Mouse (Mus musculus) embryo, embryonic 11 days (tissue): ENCODE measurements at regions not wholly inside any gene's neighbourhood (a gene's known extent, or its start where the extent isn't known, plus 50 kb on each side); places are given as distances from the start of the nearest gene placed in this dataset.
"Not testable (repeated sequence)": the region's sequence is repeated elsewhere in the genome, so short reads cannot be mapped to it uniquely, and the experiment has no call there.

Experiments
- DNase-seq: peaks from one replicate; pipeline ENCODE4 v3.0.0-alpha.2; 2015

DNA sequence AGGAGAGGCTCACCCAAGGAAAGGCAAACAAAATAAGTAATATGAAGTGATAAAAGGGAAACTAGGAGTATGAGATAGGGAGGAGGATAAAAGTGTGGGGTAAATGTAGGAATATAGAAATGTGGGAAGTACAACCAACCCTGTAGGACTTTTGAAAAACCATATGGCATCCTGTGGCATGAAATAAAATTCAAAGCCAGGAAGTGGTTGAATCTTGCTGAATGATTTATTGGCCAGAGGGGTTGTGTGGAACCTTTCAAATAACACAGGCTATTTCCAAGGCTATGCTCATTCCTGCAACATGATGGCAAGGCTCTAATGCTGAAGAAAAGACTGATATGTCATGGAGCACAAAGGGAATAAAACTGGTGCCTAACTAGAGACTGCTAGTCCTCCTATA is 347.9 kb downstream of the Gm11232 start:
- DNase-seq = no peak

DNA sequence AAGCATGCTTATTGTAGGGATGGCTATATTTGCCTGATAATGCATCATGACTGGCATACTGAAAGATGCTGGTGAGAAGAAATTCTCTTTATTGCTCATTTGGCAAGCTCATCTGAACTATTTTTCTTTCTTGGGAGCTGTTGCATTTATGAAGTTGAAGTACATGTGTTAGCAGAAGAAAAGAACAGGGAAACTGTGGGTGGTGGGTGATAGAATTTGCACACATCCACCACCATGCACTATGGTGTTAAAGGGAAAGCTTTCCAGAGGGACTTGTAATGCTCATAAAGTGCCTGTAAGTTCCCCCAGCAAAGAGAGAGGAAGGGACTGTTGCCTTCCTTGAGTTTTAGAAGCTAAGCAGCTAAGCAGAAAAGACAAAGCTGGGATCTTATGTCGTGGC is 367.3 kb downstream of the Gm11232 start:
- DNase-seq = no peak

DNA sequence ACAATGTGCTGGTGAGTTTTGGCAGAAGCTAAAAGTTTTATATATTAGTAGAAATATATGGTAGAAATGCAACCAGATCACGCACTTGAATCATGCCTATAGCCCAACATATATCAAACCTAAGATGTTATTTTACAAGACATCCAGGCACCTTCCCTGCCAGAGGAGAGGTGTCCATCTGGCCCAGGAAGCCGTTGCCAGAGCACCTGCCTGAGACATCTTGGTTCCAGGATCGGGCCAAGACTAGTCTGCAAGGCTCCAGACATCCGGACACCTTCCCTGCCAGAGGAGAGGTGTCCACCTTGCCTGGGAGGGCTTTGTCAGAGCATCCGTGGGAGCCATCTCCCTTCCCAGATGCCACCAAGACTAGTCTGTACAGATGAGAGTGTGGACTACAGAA is 388.5 kb downstream of the Gm11232 start:
- no peak for DNase-seq

DNA sequence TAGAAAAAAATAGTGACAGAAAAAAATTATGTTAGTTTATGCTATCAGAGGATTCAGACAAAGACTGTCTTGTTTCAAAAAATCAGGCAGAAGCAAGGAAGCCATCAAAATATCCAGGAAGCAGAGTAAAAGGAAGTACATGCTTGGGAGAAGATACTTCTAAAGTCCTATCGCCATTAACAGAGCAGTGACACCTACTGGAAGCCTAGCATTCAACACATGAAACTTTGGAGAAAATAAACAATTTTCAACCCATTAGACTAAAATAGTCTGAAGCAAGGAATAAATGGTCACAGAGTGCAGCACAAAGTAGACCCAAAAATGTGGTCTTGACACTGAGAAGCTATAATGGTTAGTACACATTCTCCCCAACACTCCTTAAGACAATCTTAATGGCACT is 394.0 kb downstream of the Gm11232 start:
- no peak for DNase-seq

DNA sequence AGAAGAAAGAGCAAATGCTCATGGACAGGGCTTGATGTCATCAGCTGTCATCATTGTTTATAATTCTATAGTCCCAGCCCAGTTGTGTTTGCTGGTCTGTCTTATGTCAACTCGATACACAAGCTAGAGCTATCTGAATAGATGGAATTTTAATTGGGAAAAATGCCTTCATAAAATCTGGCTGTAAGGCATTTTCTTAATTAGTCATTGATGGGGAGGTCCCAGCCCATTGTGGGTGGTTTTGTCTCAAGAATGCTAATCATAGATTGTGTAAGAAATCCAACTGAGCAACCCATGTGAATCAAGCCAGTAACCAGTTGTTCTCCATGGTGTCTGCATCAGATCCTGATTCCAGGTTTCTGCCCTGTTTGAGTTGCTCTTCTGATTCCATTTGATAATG is 400.1 kb downstream of the Gm11232 start:
- no peak for DNase-seq

DNA sequence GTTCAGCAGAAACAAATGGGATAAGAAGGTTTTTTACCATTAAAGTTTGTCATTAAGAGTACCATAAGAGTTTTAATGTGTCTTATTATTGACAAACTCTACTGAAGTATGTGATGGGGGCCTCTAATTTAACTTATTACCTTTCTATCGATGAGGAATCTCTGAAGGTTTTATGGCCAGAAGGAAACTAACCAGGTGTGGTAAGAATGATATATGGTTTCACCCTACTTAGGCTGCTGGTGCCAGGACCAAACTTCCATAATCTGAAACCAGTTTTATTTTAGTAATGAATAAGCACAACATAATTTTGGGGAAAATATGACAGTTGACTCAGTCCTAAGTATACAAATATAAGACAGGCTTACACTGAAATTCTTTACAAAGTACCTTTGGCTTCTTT is 401.1 kb downstream of the Gm11232 start:
- DNase-seq = no peak

DNA sequence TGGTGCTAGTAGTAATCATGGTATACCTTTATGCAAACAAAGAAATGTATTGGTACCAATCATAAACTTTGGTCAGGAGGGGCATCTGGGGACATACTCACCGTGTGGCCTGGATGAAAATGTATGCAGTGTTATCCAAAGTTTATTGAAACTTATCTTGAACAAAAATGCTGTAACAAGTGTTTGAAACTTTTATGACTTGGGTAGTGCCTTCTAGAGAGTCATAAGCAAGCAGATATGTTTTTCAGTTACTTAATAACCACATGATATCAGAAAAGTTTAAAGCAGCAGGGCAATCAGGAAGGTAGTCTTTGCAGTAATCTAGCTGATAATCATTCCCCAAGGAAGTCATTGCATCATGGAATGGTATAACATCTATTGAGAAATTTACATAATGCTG is 401.5 kb downstream of the Gm11232 start:
- DNase-seq = no peak

DNA sequence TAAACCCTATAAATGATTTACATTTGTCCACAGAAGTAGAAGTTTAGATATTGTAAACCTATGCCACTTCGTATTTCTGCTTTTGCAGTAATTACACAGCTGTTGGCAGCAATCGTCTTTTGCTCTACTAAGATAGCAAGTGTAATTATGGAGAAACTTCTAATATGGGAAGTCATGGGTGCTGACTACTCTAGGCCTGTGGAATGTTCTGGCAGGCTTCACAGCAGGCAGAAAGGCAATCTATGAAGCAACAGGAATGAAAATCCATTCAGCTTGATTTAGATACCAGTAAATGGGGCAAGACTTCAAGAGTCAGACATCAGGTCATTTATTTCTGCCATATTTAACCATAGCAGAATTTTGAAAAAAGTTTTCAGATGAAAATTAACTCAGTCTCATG is 405.9 kb downstream of the Gm11232 start:
- DNase-seq = no peak

DNA sequence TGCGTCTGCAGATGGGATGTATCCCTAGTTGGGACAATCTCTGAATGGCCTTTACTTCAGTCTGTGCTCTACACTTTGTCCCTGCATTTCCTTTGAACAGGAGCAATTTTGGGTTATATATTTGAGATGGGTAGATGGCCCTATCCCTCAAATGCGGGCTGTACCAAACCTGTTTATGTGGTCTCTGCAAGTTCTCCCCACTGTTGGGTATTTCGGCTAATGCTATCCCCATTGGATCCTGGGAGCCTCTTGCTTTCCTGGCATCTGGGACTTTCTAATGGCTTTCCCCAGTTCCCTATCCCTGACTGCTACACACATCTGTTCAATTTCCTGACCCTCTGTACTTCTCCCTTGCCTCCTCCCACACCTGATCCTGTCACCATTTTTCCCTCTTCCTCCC is 414.7 kb downstream of the Gm11232 start:
- no peak for DNase-seq

DNA sequence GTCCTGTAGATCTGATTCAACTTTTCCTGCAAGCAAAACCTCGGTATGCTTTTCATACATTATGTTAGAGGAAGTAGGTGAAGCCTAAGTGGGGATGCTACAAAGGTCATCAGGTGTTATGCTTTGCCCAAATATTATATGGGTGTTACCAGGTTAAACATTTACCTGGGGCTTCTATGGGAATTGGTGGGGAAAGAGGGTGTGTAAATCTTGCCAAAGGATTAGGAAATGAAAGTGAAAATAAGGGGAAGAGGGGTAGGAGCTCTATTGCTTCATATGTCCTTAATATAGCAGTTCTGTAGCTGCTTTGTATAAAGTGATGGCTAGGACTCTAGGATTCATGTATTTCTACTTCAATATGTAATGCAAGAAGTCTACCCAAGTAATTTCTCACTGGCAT is 419.2 kb downstream of the Gm11232 start:
- no peak for DNase-seq

DNA sequence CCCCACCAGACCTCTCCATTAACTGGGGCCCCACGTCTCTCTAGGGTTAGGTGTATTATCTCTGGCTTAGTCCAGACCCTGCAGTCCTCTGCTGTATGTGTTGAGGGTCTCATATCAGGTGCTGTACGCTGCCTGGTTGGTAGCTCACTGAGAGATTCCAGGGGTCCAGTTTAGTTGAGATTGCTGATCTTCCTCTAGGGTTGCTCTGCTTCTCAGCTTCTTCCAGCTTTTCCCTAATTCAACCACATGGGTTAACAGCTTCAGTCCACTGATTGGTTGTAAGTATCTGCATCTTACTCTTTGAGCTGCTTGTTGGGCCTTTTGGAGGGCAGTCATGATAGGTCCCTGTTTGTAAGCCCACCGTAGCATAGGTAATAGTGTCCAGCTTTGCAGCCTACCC is 425.1 kb downstream of the Gm11232 start:
- no peak for DNase-seq

DNA sequence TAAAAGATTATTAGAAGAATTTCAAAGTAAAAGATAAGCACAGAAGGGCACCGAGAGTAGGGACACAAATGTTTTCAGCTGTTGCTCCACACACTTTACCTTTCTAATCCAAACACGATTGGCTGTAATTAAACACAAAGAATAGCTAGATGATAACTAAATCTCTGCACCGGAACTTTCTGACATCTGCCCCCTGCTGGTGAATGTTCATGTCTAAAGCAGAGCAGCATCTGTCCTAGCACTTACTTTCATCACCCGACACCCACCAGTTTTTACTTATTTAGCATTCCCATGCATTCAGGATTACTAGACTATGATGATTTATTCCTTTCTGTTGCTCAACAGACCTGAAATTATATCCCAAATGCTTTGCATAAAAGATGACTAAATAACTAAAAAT is 425.7 kb downstream of the Gm11232 start:
- peak; percentile 44 for DNase-seq

DNA sequence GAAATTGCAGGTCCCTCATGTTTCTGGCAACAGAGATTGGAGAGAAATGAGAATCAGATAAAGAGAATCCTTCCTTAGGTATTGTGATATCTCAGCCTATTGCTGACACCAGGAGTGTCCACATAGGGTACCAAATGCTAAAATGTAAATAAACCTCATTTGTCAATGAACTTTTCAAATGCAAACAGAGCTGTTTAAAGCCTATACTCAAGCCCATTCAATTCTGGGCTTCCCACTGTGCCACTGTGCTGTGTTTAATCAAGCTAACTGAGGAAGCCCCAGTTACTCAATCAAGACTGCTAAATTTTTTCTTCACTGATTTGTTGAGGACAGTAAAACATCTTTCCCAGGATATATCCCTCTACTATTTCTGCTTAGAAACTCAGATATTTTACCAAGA is 441.2 kb downstream of the Gm11232 start:
- DNase-seq = peak; percentile 9

DNA sequence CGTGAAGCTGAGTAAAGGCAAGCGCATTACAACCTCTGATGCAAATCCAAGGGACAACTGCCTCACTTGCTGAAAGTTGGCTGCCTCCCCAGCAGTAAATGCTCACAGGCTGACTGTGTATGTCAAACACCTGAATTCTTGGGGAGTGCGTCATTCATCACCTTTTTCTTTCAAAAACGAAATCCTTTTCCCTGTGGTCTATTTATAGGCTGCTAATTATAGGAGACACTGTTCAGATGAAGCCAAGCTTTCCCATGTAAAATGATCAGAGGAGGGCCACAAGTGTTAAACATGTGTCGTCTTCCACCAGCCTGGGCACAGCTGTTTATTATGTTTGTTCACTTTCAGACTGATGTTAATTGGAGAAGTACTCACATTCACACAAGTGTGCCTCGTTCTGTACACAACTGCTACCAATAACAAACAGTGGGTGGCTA is 450.6 kb downstream of the Gm11232 start:
- peak; percentile 4 for DNase-seq

DNA sequence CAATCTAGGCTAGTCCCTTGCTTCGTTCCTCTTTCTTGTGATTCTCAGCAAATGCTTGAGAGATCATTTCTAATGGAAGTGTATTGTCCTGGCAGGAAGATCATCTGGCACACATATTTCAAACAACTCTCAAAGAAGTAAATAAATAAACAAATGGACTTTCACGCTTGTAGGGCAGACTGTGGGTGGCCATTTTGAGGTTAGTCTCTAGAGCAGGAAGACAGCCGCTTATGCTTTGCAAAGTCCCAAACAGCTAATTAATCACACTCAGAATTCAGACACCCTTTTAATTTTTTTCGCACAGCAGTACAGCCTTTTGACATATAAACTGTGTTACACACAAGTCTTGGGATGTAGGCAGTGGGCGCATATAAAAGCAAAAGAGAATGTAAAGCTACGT is 451.1 kb downstream of the Gm11232 start:
- DNase-seq = peak; percentile 2

DNA sequence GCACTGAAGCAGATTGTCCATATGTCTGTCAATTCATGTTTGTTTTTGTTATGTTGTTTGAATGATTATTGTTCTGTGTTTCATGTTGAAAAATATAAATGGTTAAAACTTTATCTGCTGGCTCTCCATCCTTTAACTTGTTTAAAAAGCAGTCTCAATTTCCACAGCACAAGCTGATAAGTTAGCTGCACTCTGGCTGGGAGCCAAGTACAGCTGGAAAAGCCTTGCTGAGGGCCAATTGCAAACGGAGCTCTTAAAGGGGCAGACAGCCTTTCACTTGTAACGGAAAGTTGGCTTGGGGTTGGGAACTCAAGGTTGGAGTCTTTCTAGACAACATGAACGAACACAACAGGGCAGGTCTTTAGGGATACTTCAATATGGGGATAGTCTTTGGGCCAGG is 462.0 kb downstream of the Gm11232 start:
- not testable (repeated sequence) for DNase-seq

DNA sequence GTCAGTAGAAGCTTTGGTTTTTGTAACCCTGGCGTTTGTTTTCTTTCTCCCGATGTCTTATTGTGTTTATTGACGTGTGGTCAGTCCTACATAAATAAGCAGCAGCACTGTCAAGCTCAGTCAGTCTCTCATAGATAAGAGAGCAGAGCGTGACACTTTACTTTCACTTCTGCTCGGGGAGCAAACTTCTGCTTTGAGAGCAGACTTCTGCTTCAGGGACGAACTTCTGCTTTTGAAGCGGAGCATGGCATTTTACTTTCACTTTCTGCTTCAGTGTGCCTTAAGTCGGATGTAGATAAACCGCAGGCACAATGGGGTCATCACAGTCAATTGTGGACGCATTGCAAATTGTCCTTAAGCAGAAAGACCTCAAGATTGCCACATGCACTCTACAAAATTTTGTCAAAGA is 466.0 kb downstream of the Gm11232 start:
- DNase-seq = no peak

DNA sequence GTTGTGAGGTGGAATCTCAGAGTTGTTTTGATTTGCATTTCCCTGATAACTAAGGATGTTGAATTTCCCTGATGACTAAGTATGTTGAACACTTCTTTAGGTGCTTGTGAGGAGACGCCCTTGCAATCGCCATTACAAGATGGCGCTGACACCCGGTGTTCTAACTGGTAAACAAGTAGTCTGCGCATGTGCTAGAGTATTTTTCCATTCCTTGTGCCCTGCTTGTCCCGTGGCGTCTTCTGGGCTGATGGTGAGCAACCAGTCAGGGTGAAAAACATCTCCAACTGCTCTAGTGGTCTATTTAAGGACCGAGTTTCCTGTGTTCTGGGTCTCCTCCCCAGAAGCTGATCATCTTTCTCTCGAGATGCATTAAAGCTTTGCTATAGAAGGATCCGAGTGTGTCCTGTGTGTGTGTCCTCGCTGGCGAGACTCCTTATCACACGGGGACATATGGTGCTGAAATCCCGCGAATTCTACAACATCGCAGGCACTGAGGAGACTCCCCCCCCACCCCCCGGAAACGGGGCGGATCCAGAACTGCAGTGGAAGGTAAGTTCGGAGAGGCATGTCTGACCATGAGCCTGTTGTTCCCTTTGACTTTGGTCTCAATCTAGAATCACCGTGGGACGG is 466.5 kb downstream of the Gm11232 start:
- DNase-seq = not testable (repeated sequence)

DNA sequence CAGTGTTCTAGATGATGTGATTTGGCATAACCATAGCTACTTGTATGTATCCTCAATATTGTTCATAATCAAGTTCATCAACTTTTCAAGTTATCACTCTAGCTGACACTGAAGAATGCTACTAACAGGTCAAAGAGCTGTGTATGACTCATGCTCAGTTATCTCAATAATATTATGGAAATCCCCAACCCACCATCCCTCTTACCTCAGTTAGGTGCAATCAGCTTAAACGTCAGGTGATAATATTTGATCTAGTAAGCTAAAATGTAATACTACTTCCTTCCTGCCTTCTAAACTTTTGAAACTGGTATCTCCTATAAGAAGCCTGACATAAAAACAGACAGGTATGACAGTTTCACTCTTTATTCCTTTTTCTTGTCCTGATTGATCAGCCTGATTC is 474.6 kb downstream of the Gm11232 start:
- DNase-seq = no peak

DNA sequence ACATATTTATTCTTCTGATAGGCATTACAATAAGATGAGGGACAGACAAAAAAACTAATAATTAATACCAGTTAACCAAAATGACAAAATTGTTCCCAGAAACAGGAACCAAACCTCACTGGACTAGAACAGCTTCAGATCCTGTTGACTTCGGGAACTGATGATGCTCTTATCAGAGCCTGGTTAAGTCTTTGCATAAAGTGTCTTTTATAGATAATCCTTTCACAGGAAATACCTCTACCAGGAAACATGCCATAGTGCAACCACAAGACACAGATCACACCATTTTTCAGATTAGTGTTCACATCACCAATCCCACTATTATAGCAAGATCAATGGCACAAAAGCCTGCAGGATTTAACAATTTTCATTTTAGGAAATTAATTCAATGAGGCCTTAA is 478.1 kb downstream of the Gm11232 start:
- no peak for DNase-seq

DNA sequence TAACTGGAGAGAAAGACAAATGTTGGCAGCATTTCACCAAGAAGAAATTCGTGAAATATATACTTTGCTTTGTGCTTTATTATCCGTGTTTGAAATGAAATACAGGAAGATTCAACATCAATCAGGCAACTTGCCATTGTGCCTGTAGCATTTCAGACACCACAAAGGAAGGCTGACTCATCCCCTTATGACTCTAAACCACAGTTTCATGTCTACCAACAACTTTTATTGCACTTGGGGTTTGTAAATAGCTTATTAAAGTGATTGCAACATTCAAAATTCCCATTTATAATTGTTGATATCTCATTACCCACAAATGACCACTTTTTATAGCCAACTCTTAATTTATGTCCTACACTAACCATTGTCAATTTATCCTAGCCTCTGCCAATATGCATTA is 497.9 kb downstream of the Gm11232 start:
- no peak for DNase-seq

DNA sequence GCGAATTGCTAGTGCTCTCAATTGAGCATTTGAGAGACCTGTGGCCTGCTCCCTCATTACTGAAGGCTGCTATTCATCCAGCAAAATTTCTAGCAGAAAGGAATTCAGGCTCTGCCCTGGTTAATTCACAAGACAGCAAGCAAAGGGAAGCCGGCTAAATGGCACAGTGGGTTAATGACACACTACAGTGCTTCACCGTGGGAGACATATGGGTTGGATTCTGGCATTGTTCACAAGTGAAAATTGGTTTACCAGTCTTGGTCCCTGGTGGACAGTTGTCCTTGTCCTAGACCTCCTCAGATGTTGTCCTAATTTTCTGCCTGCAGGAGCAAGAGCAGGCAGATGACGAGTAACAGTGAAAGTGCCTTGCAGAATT is 527.3 kb downstream of the Gm11232 start:
- peak; percentile 52 for DNase-seq

DNA sequence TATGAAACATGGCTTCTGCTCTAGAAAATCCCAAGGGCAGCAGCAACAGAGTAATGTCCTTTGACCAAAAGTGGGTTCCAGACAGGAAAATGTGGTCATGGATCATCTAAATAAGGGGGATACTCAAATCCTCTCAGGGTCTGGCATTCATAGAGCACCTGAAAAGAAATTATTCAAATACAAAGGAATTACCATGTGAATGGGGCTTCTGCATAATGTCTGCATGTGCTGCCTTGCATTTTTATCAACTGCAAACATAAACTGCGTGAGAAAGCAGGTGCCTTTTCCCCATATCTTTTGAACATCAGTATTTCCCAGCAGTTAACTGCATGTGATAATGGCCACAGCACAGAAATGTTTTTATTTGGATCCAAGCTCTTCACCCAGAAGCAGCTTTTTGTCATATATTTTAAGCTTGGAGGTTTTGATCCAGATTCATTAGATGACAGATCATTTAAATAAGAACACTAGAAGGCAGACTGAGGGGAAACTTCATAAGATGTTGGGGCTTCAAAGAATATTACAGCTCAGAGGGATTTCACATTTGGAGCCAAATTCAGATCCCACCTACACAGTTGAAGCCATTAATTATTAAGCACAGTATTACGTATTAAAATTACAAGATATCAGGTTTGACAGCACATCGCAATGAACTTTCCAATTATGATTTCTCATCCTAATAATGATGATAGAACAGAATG is 527.8 kb downstream of the Gm11232 start:
- peak; percentile 5 for DNase-seq

DNA sequence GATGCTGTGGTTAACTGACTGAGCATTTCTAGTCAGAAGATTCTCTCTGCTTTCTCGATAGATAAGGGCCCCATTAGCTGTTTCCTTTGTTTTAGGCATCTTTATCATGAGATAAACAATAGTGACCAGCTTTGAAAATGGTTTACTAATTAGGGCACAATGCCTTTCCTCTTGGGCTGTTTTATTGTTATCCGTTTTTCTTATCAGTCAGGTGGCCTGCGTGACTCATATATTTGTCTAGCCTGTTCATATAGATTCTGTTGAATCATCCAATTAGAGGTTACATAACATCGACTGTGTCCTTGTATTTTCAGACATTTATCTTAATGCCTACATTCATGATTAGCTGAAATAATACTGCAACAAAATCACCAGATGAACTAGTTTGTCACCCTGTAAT is 531.1 kb downstream of the Gm11232 start:
- DNase-seq = no peak

DNA sequence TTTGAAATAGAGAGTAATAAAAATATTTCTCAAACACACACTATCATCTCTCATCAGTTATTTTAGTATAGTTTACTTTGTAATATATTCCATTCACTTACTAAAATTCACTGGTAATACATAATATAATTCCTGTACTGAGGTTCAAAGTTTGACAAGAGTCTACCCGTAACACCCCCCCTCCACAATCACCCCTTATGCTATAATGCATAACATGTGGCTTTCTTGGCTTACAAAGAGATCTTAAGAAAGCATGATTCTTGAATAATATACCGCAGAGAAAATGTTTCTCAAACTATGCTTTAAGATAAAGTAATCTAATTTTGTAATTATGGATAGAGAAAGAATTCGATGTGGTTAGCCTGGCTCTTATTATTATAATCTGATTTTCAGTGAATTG is 539.7 kb downstream of the Gm11232 start:
- peak; percentile 17 for DNase-seq
